Mouse (Mus musculus): ENCODE results near the gene Metap2.

DNA sequence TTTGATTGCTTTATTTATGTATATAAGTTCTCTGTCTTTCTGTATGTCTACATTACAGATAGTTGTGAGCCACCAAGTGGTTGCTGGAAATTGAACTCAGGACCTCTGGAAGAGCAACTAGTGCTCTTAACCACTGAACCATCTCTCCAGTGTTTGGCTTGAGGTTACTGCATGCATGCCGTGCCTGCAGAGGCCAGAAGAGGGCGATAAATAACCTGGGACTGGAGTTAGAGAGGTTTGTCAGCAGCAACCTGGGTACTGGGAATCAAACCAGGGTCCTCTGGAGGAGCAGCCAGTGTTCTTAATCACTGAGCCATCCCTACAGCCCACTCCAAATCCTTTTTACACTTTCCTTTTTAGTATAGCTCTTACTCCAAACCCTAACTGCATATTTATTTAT lies 19.9 kb upstream of the Metap2 start:
- TF ChIP-seq CTCF (IDR thresholded peaks at IDR 0.05; ENCODE audit: low read depth), result 0 out of 2 replicates have a peak, but pooled peaks have one; percentile 26
- TF ChIP-seq EP300 (optimal IDR thresholded peaks at IDR 0.05), result no peak

Data from stomach, postnatal 0 days (tissue).